ENCODE assay signal across 8 mouse cellular contexts in the genomic region with DNA sequence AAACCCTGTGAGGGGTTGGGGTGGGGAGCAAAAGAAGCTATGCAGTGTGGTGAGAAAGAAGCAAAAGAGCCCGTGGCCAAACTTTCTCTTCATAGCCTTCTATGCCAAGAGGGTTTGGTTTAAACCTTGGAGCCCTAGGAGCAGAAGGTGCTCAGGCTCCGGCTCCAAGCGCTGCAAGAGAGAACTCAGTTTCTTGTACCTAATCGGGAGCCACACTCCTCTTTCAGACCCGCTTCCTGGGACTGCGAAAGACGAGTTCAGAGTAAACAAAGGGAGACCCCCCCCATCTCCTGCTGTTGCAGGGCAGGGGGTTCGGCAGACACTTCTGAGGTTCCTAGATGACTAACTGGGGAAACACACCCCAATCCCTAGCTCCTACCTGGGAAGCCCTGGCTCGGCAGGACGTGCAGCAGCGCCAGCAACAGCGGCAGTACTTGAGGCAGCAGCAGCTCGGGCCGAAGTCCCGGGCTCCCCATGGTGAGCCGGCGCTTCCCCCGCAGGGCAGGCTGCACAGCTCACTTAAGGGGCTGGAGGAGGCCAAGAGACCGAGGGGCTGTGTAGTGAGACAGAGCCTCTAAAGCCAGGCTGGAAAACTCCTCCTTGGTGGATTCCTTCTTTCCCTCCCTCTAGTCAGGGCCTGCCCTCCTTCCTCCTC. TPM values are rescaled to one million over a fixed set of nuclear protein-coding genes. Genes with fewer than 3 reads are reported as not detected.
DNase-seq lines count a peak whose midpoint lies in the region; ATAC-seq and TF ChIP-seq lines count a peak whose summit lies in the region.

Gene Srpx (minus strand): TSS at position 645 of the 655 bp plus-strand sequence.

- no peak for DNase-seq in layer of hippocampus, adult 2 months (ENCODE audit: low spot score in 2 of 2)
- DNase-seq in layer of hippocampus, adult 9-10 months (ENCODE audit: low spot score) = no peak
- no peak for DNase-seq in MN1 (ENCODE audit: low spot score)
- no peak for DNase-seq in thymus, postnatal 25 days

- WGBS in embryonic facial prominence, embryonic 15.5 days = 23% methylated on average over 17 of the region's 19 CpGs
- WGBS in intestine, embryonic 15.5 days = 20% methylated on average over 19 of the region's 19 CpGs
- 33% methylated on average over 19 of the region's 19 CpGs for WGBS in midbrain, embryonic 13.5 days

- peak within 1 kb of the TSS; percentile 23; the same call in 1 of the 2 replicates for H3K9ac ChIP-seq in embryonic facial prominence, embryonic 15.5 days
- peak within 1 kb of the TSS; percentile 26; the same call in 1 of the 2 replicates for H3K9ac ChIP-seq in intestine, embryonic 15.5 days
- peak within 1 kb of the TSS; percentile 51; the same call in 1 of the 2 replicates for H3K9ac ChIP-seq in midbrain, embryonic 13.5 days (replicated peaks)

- no peaks in the 10 kb centered on the region for H3K27me3 ChIP-seq in embryonic facial prominence, embryonic 15.5 days
- H3K27me3 ChIP-seq in intestine, embryonic 15.5 days (replicated peaks) = no peaks in the 10 kb centered on the region
- no peaks in the 10 kb centered on the region for H3K27me3 ChIP-seq in midbrain, embryonic 13.5 days

- no peak for TF ChIP-seq CTCF in layer of hippocampus, adult 2 months (conservative IDR thresholded peaks at IDR 0.05)

- H3K36me3 ChIP-seq in embryonic facial prominence, embryonic 15.5 days = no peaks in the 10 kb centered on the region
- no peaks in the 10 kb centered on the region for H3K36me3 ChIP-seq in intestine, embryonic 15.5 days
- no peaks in the 10 kb centered on the region for H3K36me3 ChIP-seq in midbrain, embryonic 13.5 days

- H3K27ac ChIP-seq in layer of hippocampus, adult 2 months = no peak within 1 kb of the TSS
- peak within 1 kb of the TSS; percentile 75 for H3K27ac ChIP-seq in embryonic facial prominence, embryonic 15.5 days (replicated peaks)
- H3K27ac ChIP-seq in intestine, embryonic 15.5 days = 0 out of 2 replicates have a peak within 1 kb of the TSS, but pooled peaks have one; percentile 27
- no peak within 1 kb of the TSS for H3K27ac ChIP-seq in midbrain, embryonic 13.5 days

- peak within 1 kb of the TSS; percentile 20 for H3K4me3 ChIP-seq in layer of hippocampus, adult 2 months
- H3K4me3 ChIP-seq in embryonic facial prominence, embryonic 15.5 days (replicated peaks) = peak within 1 kb of the TSS; percentile 44
- H3K4me3 ChIP-seq in intestine, embryonic 15.5 days (replicated peaks) = peak within 1 kb of the TSS; percentile 34
- H3K4me3 ChIP-seq in midbrain, embryonic 13.5 days (replicated peaks) = peak within 1 kb of the TSS; percentile 37

- peak; percentile 73 for ATAC-seq in embryonic facial prominence, embryonic 15.5 days (ENCODE audit: insufficient number of reproducible peaks, low FRiP score, low TSS enrichment, low read depth)
- 0 out of 2 replicates have a peak, but pooled peaks have one; percentile 15 for ATAC-seq in intestine, embryonic 15.5 days
- peak; percentile 78 for ATAC-seq in midbrain, embryonic 13.5 days
- no peak for ATAC-seq in megakaryocyte progenitor cell, adult 5-6 weeks (replicated peaks; ENCODE audit: poor library complexity)

- H3K4me1 ChIP-seq in embryonic facial prominence, embryonic 15.5 days = no peaks in the 10 kb centered on the region
- no peaks in the 10 kb centered on the region for H3K4me1 ChIP-seq in intestine, embryonic 15.5 days (replicated peaks)
- 0 out of 2 replicates have a peak, but pooled peaks cover 3% of the 10 kb centered on the region for H3K4me1 ChIP-seq in midbrain, embryonic 13.5 days (replicated peaks)

- no peaks in the 10 kb centered on the region for H3K9me3 ChIP-seq in embryonic facial prominence, embryonic 15.5 days (replicated peaks)
- H3K9me3 ChIP-seq in intestine, embryonic 15.5 days = no peaks in the 10 kb centered on the region
- no peaks in the 10 kb centered on the region for H3K9me3 ChIP-seq in midbrain, embryonic 13.5 days

- H3K4me2 ChIP-seq in embryonic facial prominence, embryonic 15.5 days (replicated peaks) = peak within 1 kb of the TSS; percentile 46
- H3K4me2 ChIP-seq in intestine, embryonic 15.5 days (replicated peaks) = peak within 1 kb of the TSS; percentile 57
- H3K4me2 ChIP-seq in midbrain, embryonic 13.5 days (replicated peaks) = peak within 1 kb of the TSS; percentile 58

RNA-seq across cellular contexts. Expression of gene Srpx, which starts in this region (rescaled TPM):
- total RNA-seq in layer of hippocampus, adult 2 months (2021) = under 1 TPM; 0.37 to 0.51 TPM
- 81.3 and 97.7 TPM in 2 replicates for polyA plus RNA-seq in embryonic facial prominence, embryonic 15.5 days (2015; fragmentation: Nextera tagmentation; extraction: Ambion mirVana)
- polyA plus RNA-seq in intestine, embryonic 15.5 days (2015; fragmentation: Nextera tagmentation; extraction: Ambion mirVana) = 19.9 and 20.8 TPM in 2 replicates
- 2.1 and 2.2 TPM in 2 replicates for polyA plus RNA-seq in midbrain, embryonic 13.5 days (2015; fragmentation: Nextera tagmentation; extraction: Ambion mirVana)
- not detected in 2 replicates for total RNA-seq in megakaryocyte progenitor cell, adult 5-6 weeks (2015)
- total RNA-seq in megakaryocyte progenitor cell, adult 5-6 weeks (2017) = not detected in 2 replicates

Comparison
In these comparisons a context has a peak if more than half of its experiments do, and no peak if none do; other contexts are left out.
1. H3K27ac ChIP-seq: peak in embryonic facial prominence, embryonic 15.5 days (single experiment) and intestine, embryonic 15.5 days (single experiment); none in layer of hippocampus, adult 2 months (single experiment) and midbrain, embryonic 13.5 days (single experiment).
2. Peak in every context shown above with its lines, with median percentiles within 50 percentile points of each other: H3K4me3 ChIP-seq, H3K4me2 ChIP-seq and H3K9ac ChIP-seq.